8 mouse cellular contexts compared by ENCODE assay signal in genomic region chr12:112877607-112878020, GRCm38 (mm10). TPM values are rescaled to one million over a fixed set of nuclear protein-coding genes. Genes with fewer than 3 reads are reported as not detected.
DNase-seq lines count a peak whose midpoint lies in the region; ATAC-seq and TF ChIP-seq lines count a peak whose summit lies in the region.

No protein-coding gene starts in this region.

- H3K4me1 ChIP-seq in ES-E14 (ENCODE audit: control insufficient read depth in 2 of 2, insufficient read depth in 2 of 2, low read length in 2 of 2, poor library complexity in 1 of 2), result peaks cover 1 to 16% of the 10 kb centered on the region in 2 experiments; a peak in 2 of 4 replicates
- H3K4me1 ChIP-seq in hindbrain, embryonic 15.5 days (replicated peaks), result peaks cover 30% of the 10 kb centered on the region
- peaks cover 10% of the 10 kb centered on the region for H3K4me1 ChIP-seq in midbrain, embryonic 11.5 days (ENCODE audit: control insufficient read depth, insufficient read depth, low read length)

- peaks cover 62% of the 10 kb centered on the region for H3K27me3 ChIP-seq in hindbrain, embryonic 15.5 days
- peaks cover 62% of the 10 kb centered on the region for H3K27me3 ChIP-seq in midbrain, embryonic 11.5 days (ENCODE audit: control insufficient read depth, insufficient read depth, low read length)

- H3K36me3 ChIP-seq in ES-E14 (ENCODE audit: control insufficient read depth, insufficient read depth, low read length, poor library complexity, severe bottlenecking), result no peaks in the 10 kb centered on the region
- H3K36me3 ChIP-seq in hindbrain, embryonic 15.5 days, result no peaks in the 10 kb centered on the region
- H3K36me3 ChIP-seq in midbrain, embryonic 11.5 days (ENCODE audit: control insufficient read depth, insufficient read depth, low read length), result no peaks in the 10 kb centered on the region

- H3K4me2 ChIP-seq in hindbrain, embryonic 15.5 days, result peak overlapping the region; percentile 68
- H3K4me2 ChIP-seq in midbrain, embryonic 11.5 days, result peak overlapping the region; percentile 51

- peak overlapping the region; percentile 27 to 44 for H3K4me3 ChIP-seq in ES-E14 (ENCODE audit: insufficient read depth in 1 of 2, low read depth in 1 of 2, low read length in 2 of 2, poor library complexity in 1 of 2, severe bottlenecking in 1 of 2)
- peak overlapping the region; percentile 40 for H3K4me3 ChIP-seq in hindbrain, embryonic 15.5 days
- peak overlapping the region; percentile 27 for H3K4me3 ChIP-seq in midbrain, embryonic 11.5 days (ENCODE audit: low read depth, low read length)

- no peak overlapping the region for H3K27ac ChIP-seq in ES-E14 (ENCODE audit: insufficient read depth, low read depth, low read length, poor library complexity, severe bottlenecking)
- no peak overlapping the region for H3K27ac ChIP-seq in hindbrain, embryonic 15.5 days (replicated peaks)
- no peak overlapping the region for H3K27ac ChIP-seq in midbrain, embryonic 11.5 days (ENCODE audit: low read depth, low read length)

- ATAC-seq in hindbrain, embryonic 15.5 days (ENCODE audit: low FRiP score, low read depth), result no peak
- ATAC-seq in midbrain, embryonic 11.5 days (ENCODE audit: low FRiP score), result 0 out of 2 replicates have a peak, but pooled peaks have one; percentile 17
- no peak for ATAC-seq in cerebellum, adult (ENCODE audit: insufficient number of reproducible peaks, low FRiP score, low TSS enrichment)

- in situ Hi-C loops in ES-E14 (cut with MboI; ENCODE audit: low sequenced_read_pairs in 2 of 2, unreplicated experiment in 2 of 2), result no loop called here

- 2% methylated on average over 37 of the region's 37 CpGs for WGBS in hindbrain, embryonic 15.5 days
- WGBS in midbrain, embryonic 11.5 days, result 3% methylated on average over 33 of the region's 37 CpGs

- 0 out of 2 replicates have a peak overlapping the region, but pooled peaks have one; percentile 3 for H3K9ac ChIP-seq in ES-E14 (ENCODE audit: insufficient read depth, low read depth, low read length, poor library complexity, severe bottlenecking)
- peak overlapping the region; percentile 35; the same call in 1 of the 2 replicates for H3K9ac ChIP-seq in hindbrain, embryonic 15.5 days
- H3K9ac ChIP-seq in midbrain, embryonic 11.5 days (ENCODE audit: low read length), result peak overlapping the region; percentile 45; the same call in 1 of the 2 replicates

- no peaks in the 10 kb centered on the region for H3K9me3 ChIP-seq in ES-E14 (ENCODE audit: control insufficient read depth, insufficient read depth, low read depth, low read length)
- no peaks in the 10 kb centered on the region for H3K9me3 ChIP-seq in hindbrain, embryonic 15.5 days
- no peaks in the 10 kb centered on the region for H3K9me3 ChIP-seq in midbrain, embryonic 11.5 days (ENCODE audit: control insufficient read depth, low read length)

- peak; percentile 96 for DNase-seq in heart, adult 11 months
- DNase-seq in heart, adult 9 months (ENCODE audit: low spot score in 2 of 2), result no peak
- DNase-seq in ES-E14 (ENCODE audit: low read depth, low spot score), result no peak
- DNase-seq in midbrain, embryonic 11.5 days (ENCODE audit: low spot score, missing footprints), result peak; percentile 92
- peak; percentile 66 for DNase-seq in thymus, postnatal 4 days
- no peak for DNase-seq in cerebellum, adult 9-10 months

TF ChIP-seq in ES-E14, 5 proteins besides CTCF, POLR2A, EP300 and RAD21:
- TF ChIP-seq ZNF384 (IDR thresholded peaks at IDR 0.05; ENCODE audit: low read depth, low read length) (no peak), ZC3H11A (IDR thresholded peaks at IDR 0.05; ENCODE audit: borderline replicate concordance, low read depth, low read length) (no peak), CHD2 (IDR thresholded peaks at IDR 0.05; ENCODE audit: low read depth, low read length) (no peak), MAFK (IDR thresholded peaks at IDR 0.05; ENCODE audit: insufficient read depth, low read depth, low read length) (no peak), HCFC1 (IDR thresholded peaks at IDR 0.05; ENCODE audit: borderline replicate concordance, insufficient read depth, low read length) (no peak)

RNA-seq across cellular contexts. Expression of gene Gpr132, which starts 9.6 kb away (rescaled TPM):
- total RNA-seq in ES-E14 (2012; rRNA removed), result 0.36 and 0.48 TPM in 2 replicates
- not detected in 2 replicates for polyA plus RNA-seq in hindbrain, embryonic 15.5 days (2015; fragmentation: Nextera tagmentation; extraction: Ambion mirVana)
- not detected in 2 replicates for polyA plus RNA-seq in midbrain, embryonic 11.5 days (2014; fragmentation: Nextera tagmentation; extraction: Ambion mirVana)

RNA-seq across cellular contexts. Expression of gene Cdca4, which starts 48.4 kb away (rescaled TPM):
- 74.8 and 78.2 TPM in 2 replicates for total RNA-seq in ES-E14 (2012; rRNA removed)
- 37.3 and 44.6 TPM in 2 replicates for polyA plus RNA-seq in hindbrain, embryonic 15.5 days (2015; fragmentation: Nextera tagmentation; extraction: Ambion mirVana)
- 159 TPM in 2 replicates for polyA plus RNA-seq in midbrain, embryonic 11.5 days (2014; fragmentation: Nextera tagmentation; extraction: Ambion mirVana)

RNA-seq across cellular contexts. Expression of gene Jag2, which starts 52.0 kb away (rescaled TPM):
- 54.1 and 129 TPM in 2 replicates for total RNA-seq in ES-E14 (2012; rRNA removed)
- 13.7 and 14.4 TPM in 2 replicates for polyA plus RNA-seq in hindbrain, embryonic 15.5 days (2015; fragmentation: Nextera tagmentation; extraction: Ambion mirVana)
- 3.0 and 3.2 TPM in 2 replicates for polyA plus RNA-seq in midbrain, embryonic 11.5 days (2014; fragmentation: Nextera tagmentation; extraction: Ambion mirVana)

Comparison
In these comparisons a context has a peak if more than half of its experiments do, and no peak if none do; other contexts are left out.
1. DNase-seq: peak in heart, adult 11 months (single experiment), midbrain, embryonic 11.5 days (single experiment) and thymus, postnatal 4 days (single experiment); none in heart, adult 9 months (0 of 2), ES-E14 (single experiment) and cerebellum, adult 9-10 months (single experiment).
2. Peak in every context shown above with its lines, with median percentiles within 50 percentile points of each other: H3K4me3 ChIP-seq and H3K9ac ChIP-seq.